Mouse (Mus musculus): Measurements from ENCODE around the gene Fam19a1. TPM values are rescaled to one million over a fixed set of nuclear protein-coding genes. Genes with fewer than 3 reads are reported as not detected.
A peak's percentile ranks its signal among the peaks of the same experiment; 100 is the strongest.

Gene Fam19a1
- total RNA-seq, 2 experiments from 2014 or later: 63.7 to 74.4 TPM

- TF ChIP-seq CTCF (conservative IDR thresholded peaks at IDR 0.05): no peak
- Histone ChIP-seq H3K27ac (no peak overlapping the region), H3K4me3 (no peak overlapping the region)
- DNase-seq (ENCODE audit: low spot score in 2 of 2): no peak
These were observed 170.8 kb downstream of the Fam19a1 start for GRCm38 (mm10) chr6:96283731-96284130.

GRCm38 (mm10) chr6:96284590-96284989, 171.6 kb downstream of the Fam19a1 start:
- Histone ChIP-seq H3K4me3 (no peak overlapping the region), H3K27ac (no peak overlapping the region)
- DNase-seq (ENCODE audit: low spot score in 2 of 2): no peak
- no peak for TF ChIP-seq CTCF (conservative IDR thresholded peaks at IDR 0.05)

- DNase-seq (ENCODE audit: low spot score in 2 of 2): no peak
- no peak for TF ChIP-seq CTCF (conservative IDR thresholded peaks at IDR 0.05)
- Histone ChIP-seq H3K4me3 (no peak overlapping the region), H3K27ac (no peak overlapping the region)
These were observed 173.3 kb downstream of the Fam19a1 start for GRCm38 (mm10) chr6:96286276-96286675.

- Histone ChIP-seq H3K4me3 (no peak overlapping the region), H3K27ac (no peak overlapping the region)
- no peak for TF ChIP-seq CTCF (conservative IDR thresholded peaks at IDR 0.05)
- DNase-seq (ENCODE audit: low spot score in 2 of 2): no peak
These were observed 174.4 kb downstream of the Fam19a1 start for GRCm38 (mm10) chr6:96287377-96287776.

DNA sequence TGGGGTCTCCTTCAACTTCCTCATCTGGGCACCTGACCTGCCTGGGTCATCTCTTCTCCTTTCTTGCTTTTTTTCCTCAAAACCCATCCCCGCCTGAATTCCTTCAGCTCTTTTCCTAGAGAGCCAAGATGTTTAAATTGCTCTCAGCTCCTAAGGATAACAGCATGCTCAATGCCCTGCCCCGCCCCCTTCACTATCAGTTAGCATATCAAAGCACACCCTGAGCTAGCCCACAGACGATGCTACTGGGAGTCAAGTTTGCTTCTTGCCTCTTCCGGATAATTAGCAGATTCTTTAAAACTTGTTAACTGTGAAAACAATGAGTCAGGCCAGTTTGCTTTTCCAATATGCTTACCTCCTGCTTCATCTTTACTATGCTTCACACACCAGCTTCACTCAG, 176.7 kb downstream of the Fam19a1 start:
- DNase-seq (ENCODE audit: low spot score in 2 of 2): peak in 1 of 2 experiments; percentile 18
- Histone ChIP-seq H3K27ac (no peak overlapping the region), H3K4me3 (no peak overlapping the region)
- TF ChIP-seq CTCF (conservative IDR thresholded peaks at IDR 0.05): no peak

GRCm38 (mm10) chr6:96347491-96347890, 234.5 kb downstream of the Fam19a1 start:
- peak in 1 of 2 experiments; percentile 18 for DNase-seq (ENCODE audit: low spot score in 2 of 2)
- no peak for TF ChIP-seq CTCF (conservative IDR thresholded peaks at IDR 0.05)
- H3K4me3 ChIP-seq: no peak overlapping the region
- 0 out of 2 replicates have a peak overlapping the region, but pooled peaks have one; percentile 7 for H3K27ac ChIP-seq

GRCm38 (mm10) chr6:96349446-96350025, 236.6 kb downstream of the Fam19a1 start:
- no peak for TF ChIP-seq CTCF (conservative IDR thresholded peaks at IDR 0.05)
- peak; percentile 69 to 80 for DNase-seq (ENCODE audit: low spot score in 2 of 2)
- Histone ChIP-seq H3K4me3 (no peak overlapping the region), H3K27ac (peak overlapping the region; percentile 75)

DNA sequence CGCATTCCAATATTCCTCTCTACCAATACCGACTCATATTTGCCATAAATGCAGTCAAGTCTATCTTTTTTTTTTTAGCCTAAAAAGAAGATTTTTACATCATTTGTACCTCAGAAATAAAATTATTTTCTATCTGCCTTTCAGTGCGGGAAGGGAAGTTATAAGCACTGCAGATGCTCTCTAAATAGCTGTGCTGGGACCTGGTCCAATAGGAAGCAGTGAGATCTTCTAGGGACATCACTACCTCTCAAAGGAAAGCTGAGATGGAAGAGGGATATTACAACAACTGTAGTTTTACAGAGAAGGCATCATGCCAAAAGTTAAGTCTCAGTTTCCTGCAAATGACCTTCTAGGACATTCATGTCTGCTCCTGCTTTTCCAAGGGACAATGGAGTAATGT, 256.6 kb downstream of the Fam19a1 start:
- Histone ChIP-seq H3K27ac (no peak overlapping the region), H3K4me3 (no peak overlapping the region)
- no peak for TF ChIP-seq CTCF (conservative IDR thresholded peaks at IDR 0.05)
- no peak for DNase-seq (ENCODE audit: low spot score in 2 of 2)

- TF ChIP-seq CTCF (conservative IDR thresholded peaks at IDR 0.05): no peak
- DNase-seq (ENCODE audit: low spot score in 2 of 2): no peak
- no peak overlapping the region for H3K27ac ChIP-seq
- H3K4me3 ChIP-seq: no peak overlapping the region
These were observed 259.9 kb downstream of the Fam19a1 start for GRCm38 (mm10) chr6:96372848-96373247.

GRCm38 (mm10) chr6:96373274-96373673, 260.3 kb downstream of the Fam19a1 start:
- Histone ChIP-seq H3K4me3 (no peak overlapping the region), H3K27ac (no peak overlapping the region)
- no peak for DNase-seq (ENCODE audit: low spot score in 2 of 2)
- TF ChIP-seq CTCF (conservative IDR thresholded peaks at IDR 0.05): no peak

- no peak for TF ChIP-seq CTCF (conservative IDR thresholded peaks at IDR 0.05)
- H3K27ac ChIP-seq: no peak overlapping the region
- H3K4me3 ChIP-seq: no peak overlapping the region
- no peak for DNase-seq (ENCODE audit: low spot score in 2 of 2)
These were observed 263.8 kb downstream of the Fam19a1 start for GRCm38 (mm10) chr6:96376773-96377172.

DNA sequence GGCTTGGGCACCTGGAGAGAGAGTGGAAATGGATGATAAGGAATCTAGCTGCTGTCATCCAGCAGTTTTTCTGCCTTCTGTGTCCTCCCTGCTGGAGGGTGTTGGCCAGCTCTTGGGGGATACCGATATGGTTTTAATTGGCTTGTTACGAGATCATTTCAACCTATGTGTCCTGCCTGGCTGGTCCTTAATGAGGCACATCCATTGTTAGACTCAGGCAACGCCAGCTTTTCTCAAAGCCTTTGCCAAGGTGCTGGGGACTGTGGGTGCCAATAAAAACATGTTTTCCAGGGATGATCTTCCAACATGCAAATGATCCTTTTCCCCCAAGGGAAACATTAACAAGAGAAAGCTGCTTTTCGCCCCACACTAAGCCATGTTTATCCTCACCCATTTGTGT, 266.3 kb downstream of the Fam19a1 start:
- Histone ChIP-seq H3K27ac (no peak overlapping the region), H3K4me3 (no peak overlapping the region)
- TF ChIP-seq CTCF (conservative IDR thresholded peaks at IDR 0.05): no peak
- no peak for DNase-seq (ENCODE audit: low spot score in 2 of 2)

- TF ChIP-seq CTCF (conservative IDR thresholded peaks at IDR 0.05): no peak
- DNase-seq (ENCODE audit: low spot score in 2 of 2): no peak
- Histone ChIP-seq H3K4me3 (no peak overlapping the region), H3K27ac (no peak overlapping the region)
These were observed 271.5 kb downstream of the Fam19a1 start for GRCm38 (mm10) chr6:96384441-96384840.

GRCm38 (mm10) chr6:96418866-96419265, 305.9 kb downstream of the Fam19a1 start:
- no peak for TF ChIP-seq CTCF (conservative IDR thresholded peaks at IDR 0.05)

More at GRCm38 (mm10) chr6:96418866-96419265, 305.9 kb downstream of the Fam19a1 start:
- Histone ChIP-seq H3K27ac (no peak overlapping the region), H3K4me3 (no peak overlapping the region)
- DNase-seq (ENCODE audit: low spot score in 2 of 2): no peak

All from layer of hippocampus, adult 2 months (tissue).